Mouse (Mus musculus) layer of hippocampus, postnatal 14 days (tissue): Measurements from ENCODE around the gene Ormdl2. TPM values are rescaled to one million over a fixed set of nuclear protein-coding genes. Genes with fewer than 3 reads are reported as not detected.
"Not testable (repeated sequence)": the region's sequence is repeated elsewhere in the genome, so short reads cannot be mapped to it uniquely, and the experiment has no call there.

ENCODE experiments used
- DNase-seq, 2 experiments: peaks; one replicate each; pipeline ENCODE4 v3.0.0; 2021 to 2022; ENCODE audit warnings: low spot score in 2 of 2, mixed read lengths in 1 of 2
- long read RNA-seq, 2 experiments: library from polyadenylated mRNA; stranded (forward); transcript quantifications; one replicate each; pipeline ENCODE4 v2.0.0; 2021
- total RNA-seq, 2 experiments: library from RNA; stranded (reverse); gene quantifications; 2 replicates each; pipeline ENCODE4 v1.2.3; 2021

Gene Ormdl2
- 10 to 100 TPM in 1 of 2 experiments, 1 to 10 TPM in 1; 7.4 to 10.4 TPM for total RNA-seq
- long read RNA-seq, experiment 1, transcript Ormdl2-201 (4 exons, 1,573 nt) = major isoform, 6 of 16 reads
- long read RNA-seq, experiment 1, partial matches to known transcripts = 2 of 16 reads
- long read RNA-seq, experiment 1, other reads (novel, unspliced or antisense) = 6 of 16 reads
- long read RNA-seq, experiment 2, transcript Ormdl2-201 (4 exons, 1,573 nt) = major isoform, 8 of 18 reads
- long read RNA-seq, experiment 2, partial matches to known transcripts = 0 of 18 reads
- long read RNA-seq, experiment 2, other reads (novel, unspliced or antisense) = 8 of 18 reads

- peak; percentile 100 for DNase-seq
These were observed at the start of gene Ormdl2 for GRCm38 (mm10) chr10:128821358-128822056. TSS of gene Ormdl2 (minus strand) at chr10:128821645.

- DNase-seq = no peak
These were observed 48.9 kb upstream of the Ormdl2 start for GRCm38 (mm10) chr10:128870341-128870740.

- no peak for DNase-seq
These were observed 45.1 kb upstream of the Ormdl2 start for GRCm38 (mm10) chr10:128866518-128866917.

GRCm38 (mm10) chr10:128866042-128866441 lies 44.6 kb upstream of the Ormdl2 start:
- DNase-seq = no peak

- DNase-seq = no peak
These were observed 39.7 kb upstream of the Ormdl2 start for GRCm38 (mm10) chr10:128861176-128861575.

- no peak for DNase-seq
These were observed 28.9 kb upstream of the Ormdl2 start for GRCm38 (mm10) chr10:128850339-128850738.

- no peak for DNase-seq
These were observed 27.0 kb upstream of the Ormdl2 start for GRCm38 (mm10) chr10:128848426-128848825.

- no peak for DNase-seq
These were observed 25.2 kb upstream of the Ormdl2 start for GRCm38 (mm10) chr10:128846664-128847063.

- peak in 1 of 2 experiments; percentile 22 for DNase-seq
These were observed 24.1 kb upstream of the Ormdl2 start for GRCm38 (mm10) chr10:128845516-128845915.

GRCm38 (mm10) chr10:128843260-128843659 lies 21.8 kb upstream of the Ormdl2 start:
- no peak for DNase-seq

- DNase-seq = no peak
These were observed 19.2 kb upstream of the Ormdl2 start for GRCm38 (mm10) chr10:128840612-128841011.

GRCm38 (mm10) chr10:128839434-128839833 lies 18.0 kb upstream of the Ormdl2 start:
- DNase-seq = no peak

- no peak for DNase-seq
These were observed 16.0 kb upstream of the Ormdl2 start for GRCm38 (mm10) chr10:128837400-128837799.

- no peak for DNase-seq
These were observed 2.4 kb upstream of the Ormdl2 start for GRCm38 (mm10) chr10:128823821-128824220.

- not testable (repeated sequence) for DNase-seq
These were observed 1.6 kb upstream of the Ormdl2 start for GRCm38 (mm10) chr10:128823087-128823486.

- no peak for DNase-seq
These were observed 690 bp upstream of the Ormdl2 start for GRCm38 (mm10) chr10:128822135-128822534.

GRCm38 (mm10) chr10:128820217-128820616 lies 1.2 kb downstream of the Ormdl2 start:
- no peak for DNase-seq

GRCm38 (mm10) chr10:128817033-128817432 lies 4.4 kb downstream of the Ormdl2 start, which contains the start of gene Sarnp:
TSS of gene Sarnp (plus strand) at chr10:128817333.
- no peak for DNase-seq

- no peak for DNase-seq
These were observed 14.4 kb downstream of the Ormdl2 start for GRCm38 (mm10) chr10:128807018-128807417.

GRCm38 (mm10) chr10:128806086-128806485 lies 15.4 kb downstream of the Ormdl2 start:
- DNase-seq = no peak

GRCm38 (mm10) chr10:128805092-128806000 lies 16.1 kb downstream of the Ormdl2 start:
- DNase-seq = peak; percentile 92 to 97
